Mouse (Mus musculus): ENCODE results near the gene Cabp2. TPM values are rescaled to one million over a fixed set of nuclear protein-coding genes. Genes with fewer than 3 reads are reported as not detected.
A peak's percentile ranks its signal among the peaks of the same experiment; 100 is the strongest.

The Cabp2 gene
- polyA plus RNA-seq, 1 experiment from 2014 or later = not detected

DNA sequence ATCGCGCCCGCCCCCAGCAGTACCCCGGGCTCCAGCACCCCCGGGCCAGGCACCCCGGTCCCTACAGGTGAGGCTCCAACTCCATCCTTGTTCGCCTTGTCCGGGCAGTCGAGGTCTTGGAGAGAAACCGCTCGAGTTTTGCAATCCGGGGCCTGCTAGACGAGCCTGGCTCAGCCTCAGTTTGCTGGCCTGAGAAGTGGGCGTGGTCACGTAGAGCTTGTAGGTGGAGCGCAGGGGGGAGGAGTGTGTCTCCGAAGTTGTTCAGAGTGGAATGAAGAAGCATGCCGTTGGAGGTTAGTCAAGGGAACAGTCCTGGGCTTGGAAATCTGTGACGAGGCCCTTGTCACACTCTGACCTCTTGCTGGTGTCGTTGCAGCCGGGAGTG is 16.1 kb downstream of the Cabp2 start:
- peak overlapping the region; percentile 79 for H3K27ac ChIP-seq (replicated peaks; ENCODE audit: low read depth, low read length)
- H3K9me3 ChIP-seq (ENCODE audit: control insufficient read depth, low read length) = no peaks in the 10 kb centered on the region
- peaks cover 25% of the 10 kb centered on the region for H3K4me1 ChIP-seq (ENCODE audit: control insufficient read depth, insufficient read depth, low read length)
- H3K9ac ChIP-seq (ENCODE audit: low read depth, low read length) = peak overlapping the region; percentile 60
- peaks cover 31% of the 10 kb centered on the region for H3K27me3 ChIP-seq (replicated peaks; ENCODE audit: control insufficient read depth, insufficient read depth, low read length)
- DNase-seq (ENCODE audit: low spot score) (peak; percentile 88), ATAC-seq (ENCODE audit: low read depth) (peak; percentile 23)
- peak overlapping the region; percentile 56 for H3K4me3 ChIP-seq (ENCODE audit: low read depth, low read length)
- H3K4me2 ChIP-seq (ENCODE audit: low read depth, low read length) = peak overlapping the region; percentile 66
- 2% methylated on average over 17 of the region's 21 CpGs for whole genome bisulfite sequencing
- H3K36me3 ChIP-seq (ENCODE audit: control insufficient read depth, insufficient read depth, low read length) = no peaks in the 10 kb centered on the region

- H3K36me3 ChIP-seq (ENCODE audit: control insufficient read depth, insufficient read depth, low read length) = no peaks in the 10 kb centered on the region
- H3K27me3 ChIP-seq (replicated peaks; ENCODE audit: control insufficient read depth, insufficient read depth, low read length) = peaks cover 31% of the 10 kb centered on the region
- H3K9ac ChIP-seq (ENCODE audit: low read depth, low read length) = no peak overlapping the region
- 90% methylated on average over 13 of the region's 13 CpGs for WGBS
- H3K27ac ChIP-seq (replicated peaks; ENCODE audit: low read depth, low read length) = no peak overlapping the region
- H3K4me1 ChIP-seq (ENCODE audit: control insufficient read depth, insufficient read depth, low read length) = peaks cover 25% of the 10 kb centered on the region
- no peaks in the 10 kb centered on the region for H3K9me3 ChIP-seq (ENCODE audit: control insufficient read depth, low read length)
- no peak for ATAC-seq (ENCODE audit: low read depth)
- no peak for DNase-seq (ENCODE audit: low spot score)
- no peak overlapping the region for H3K4me2 ChIP-seq (ENCODE audit: low read depth, low read length)
- no peak overlapping the region for H3K4me3 ChIP-seq (ENCODE audit: low read depth, low read length)
These were observed 17.0 kb downstream of the Cabp2 start for GRCm38 (mm10) chr19:4098426-4098825.

DNA sequence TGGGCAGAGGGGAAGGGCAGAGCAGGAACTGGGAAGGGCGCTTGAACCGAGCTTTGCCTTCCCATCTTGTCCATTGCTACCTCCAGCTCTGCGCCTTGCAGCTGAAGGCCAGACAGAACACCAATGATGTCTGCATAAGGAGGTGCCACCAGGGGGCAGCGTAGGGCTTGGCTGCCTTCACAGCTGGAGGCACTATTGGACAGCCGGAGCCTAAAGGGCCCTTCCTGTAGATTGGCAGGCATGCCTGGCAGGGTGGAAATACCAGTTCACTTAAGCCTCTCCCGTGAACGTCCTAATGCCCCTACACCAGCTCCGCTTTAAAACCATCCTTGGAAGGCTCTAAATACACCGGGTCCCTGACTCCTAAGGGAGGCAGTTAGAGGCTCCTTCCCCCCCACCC is 17.7 kb downstream of the Cabp2 start:
- peaks cover 25% of the 10 kb centered on the region for H3K4me1 ChIP-seq (ENCODE audit: control insufficient read depth, insufficient read depth, low read length)
- WGBS = 13% methylated on average over 9 of the region's 9 CpGs
- peaks cover 31% of the 10 kb centered on the region for H3K27me3 ChIP-seq (replicated peaks; ENCODE audit: control insufficient read depth, insufficient read depth, low read length)
- peak overlapping the region; percentile 90 for H3K4me2 ChIP-seq (ENCODE audit: low read depth, low read length)
- H3K9me3 ChIP-seq (ENCODE audit: control insufficient read depth, low read length) = no peaks in the 10 kb centered on the region
- no peaks in the 10 kb centered on the region for H3K36me3 ChIP-seq (ENCODE audit: control insufficient read depth, insufficient read depth, low read length)
- H3K4me3 ChIP-seq (ENCODE audit: low read depth, low read length) = no peak overlapping the region
- H3K9ac ChIP-seq (ENCODE audit: low read depth, low read length) = no peak overlapping the region
- H3K27ac ChIP-seq (replicated peaks; ENCODE audit: low read depth, low read length) = no peak overlapping the region
- DNase-seq (ENCODE audit: low spot score) = peak; percentile 93
- peak; percentile 24; the same call in 1 of the 2 replicates for ATAC-seq (ENCODE audit: low read depth)

DNA sequence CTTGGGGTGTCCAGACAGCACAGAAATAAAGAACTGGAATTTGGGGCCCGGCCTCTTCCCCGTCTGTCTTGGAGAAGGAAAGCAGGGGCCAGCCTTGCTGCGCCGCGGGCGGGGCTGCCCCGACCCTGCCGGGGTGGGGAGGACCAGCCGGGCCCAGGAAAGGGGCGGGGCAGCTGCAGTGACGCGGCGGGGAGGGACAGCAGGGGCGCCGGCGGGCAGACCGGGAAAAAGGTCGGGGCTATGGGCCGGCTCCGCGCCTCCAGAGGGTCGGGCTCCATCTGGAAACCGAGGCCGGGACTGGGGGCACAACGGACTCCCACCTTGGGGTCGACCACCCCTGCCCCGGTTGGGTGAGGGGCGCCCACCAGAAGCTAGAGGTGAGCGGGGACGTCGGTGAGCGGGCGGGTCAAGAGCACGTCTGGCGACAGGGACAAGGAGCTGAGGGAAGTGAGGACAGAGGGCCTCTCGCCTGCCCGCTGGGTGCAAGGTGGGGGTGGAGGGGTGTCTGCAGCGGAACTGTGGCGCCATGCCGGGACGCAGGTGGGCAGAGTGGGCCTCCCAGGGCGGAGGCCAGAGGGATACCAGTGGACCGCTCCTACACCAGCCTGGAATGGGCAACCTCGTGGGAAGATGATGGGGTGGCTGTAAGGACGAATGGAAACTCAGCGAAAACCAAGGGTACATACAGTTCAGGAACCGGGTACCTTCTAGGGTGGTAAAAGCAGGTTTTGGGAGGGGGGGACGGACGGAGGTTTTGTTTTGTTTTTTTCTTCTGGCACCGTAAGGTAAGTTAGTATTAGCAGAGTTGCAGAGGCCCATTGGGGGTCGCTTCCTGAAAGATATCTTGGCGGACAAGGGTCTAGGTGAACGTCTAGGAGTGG is 18.7 kb downstream of the Cabp2 start, which contains the start of gene Pitpnm1:
Gene Pitpnm1, plus strand, starts transcription at position 162 of the 881 bp plus-strand sequence.
- ATAC-seq (ENCODE audit: low read depth) (no peak), DNase-seq (ENCODE audit: low spot score) (peak; percentile 58)
- peak within 1 kb of the TSS; percentile 64 for H3K9ac ChIP-seq (ENCODE audit: low read depth, low read length)
- H3K4me2 ChIP-seq (ENCODE audit: low read depth, low read length) = peak within 1 kb of the TSS; percentile 90
- H3K9me3 ChIP-seq (ENCODE audit: control insufficient read depth, low read length) = no peaks in the 10 kb centered on the region
- WGBS = 2% methylated on average over 42 of the region's 53 CpGs
- peaks cover 31% of the 10 kb centered on the region for H3K27me3 ChIP-seq (replicated peaks; ENCODE audit: control insufficient read depth, insufficient read depth, low read length)
- peaks cover 25% of the 10 kb centered on the region for H3K4me1 ChIP-seq (ENCODE audit: control insufficient read depth, insufficient read depth, low read length)
- no peaks in the 10 kb centered on the region for H3K36me3 ChIP-seq (ENCODE audit: control insufficient read depth, insufficient read depth, low read length)
- peak within 1 kb of the TSS; percentile 46 for H3K4me3 ChIP-seq (ENCODE audit: low read depth, low read length)
- H3K27ac ChIP-seq (replicated peaks; ENCODE audit: low read depth, low read length) = no peak within 1 kb of the TSS

DNA sequence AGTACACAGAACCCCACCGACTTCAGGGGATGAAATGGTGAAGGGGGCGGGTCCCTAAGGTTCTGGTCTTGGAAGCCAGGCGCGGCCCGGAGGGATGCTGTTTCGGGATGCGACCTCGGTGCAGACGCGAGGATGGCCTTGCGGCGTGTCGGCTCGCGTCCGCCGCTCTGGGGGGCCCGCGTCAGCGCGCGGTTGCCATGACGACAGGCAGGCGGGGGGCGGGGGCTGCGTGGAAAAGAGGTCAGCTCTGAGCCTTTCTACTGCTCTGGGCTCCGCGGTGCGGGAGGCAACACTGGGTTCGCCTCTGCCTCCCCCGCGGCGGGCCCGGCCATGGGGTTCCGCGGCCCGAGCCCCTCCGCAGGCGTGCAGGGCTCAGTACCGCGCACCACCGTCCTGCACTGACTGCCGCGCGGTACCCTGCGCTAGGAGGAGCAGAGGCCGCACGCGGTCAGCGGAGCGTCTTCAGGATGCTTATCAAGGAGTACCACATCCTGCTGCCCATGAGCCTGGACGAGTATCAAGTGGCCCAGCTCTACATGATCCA is 19.4 kb downstream of the Cabp2 start:
- Histone ChIP-seq H3K4me1 (ENCODE audit: control insufficient read depth, insufficient read depth, low read length) (peaks cover 25% of the 10 kb centered on the region), H3K9me3 (ENCODE audit: control insufficient read depth, low read length) (no peaks in the 10 kb centered on the region), H3K9ac (ENCODE audit: low read depth, low read length) (peak overlapping the region; percentile 64), H3K27ac (replicated peaks; ENCODE audit: low read depth, low read length) (no peak overlapping the region), H3K4me2 (ENCODE audit: low read depth, low read length) (peak overlapping the region; percentile 90), H3K36me3 (ENCODE audit: control insufficient read depth, insufficient read depth, low read length) (no peaks in the 10 kb centered on the region), H3K4me3 (ENCODE audit: low read depth, low read length) (peak overlapping the region; percentile 46), H3K27me3 (replicated peaks; ENCODE audit: control insufficient read depth, insufficient read depth, low read length) (peaks cover 31% of the 10 kb centered on the region)
- DNase-seq (ENCODE audit: low spot score) (peak; percentile 34), ATAC-seq (ENCODE audit: low read depth) (no peak)
- 3% methylated on average over 24 of the region's 52 CpGs for WGBS

DNA sequence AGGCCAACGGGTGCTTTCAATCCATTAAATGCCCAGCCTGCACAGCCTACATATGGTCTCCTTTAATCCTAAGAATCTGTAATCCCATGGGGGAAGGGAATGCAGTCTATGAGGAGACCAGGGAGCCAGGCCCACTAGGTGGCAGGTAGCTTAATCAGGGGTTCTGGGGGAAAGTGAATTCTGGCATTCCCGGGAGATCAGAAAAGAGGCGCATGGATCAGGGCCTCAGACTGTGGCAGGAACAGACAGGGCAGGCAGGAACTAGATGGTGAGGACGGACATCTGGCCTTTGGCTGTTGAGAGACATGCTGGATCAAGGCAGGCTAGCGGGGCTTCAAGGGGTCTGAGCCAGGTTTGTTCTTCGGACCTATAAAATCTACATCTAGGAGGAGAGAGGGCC is 20.1 kb downstream of the Cabp2 start:
- H3K9ac ChIP-seq (ENCODE audit: low read depth, low read length) = peak overlapping the region; percentile 64
- H3K4me3 ChIP-seq (ENCODE audit: low read depth, low read length) = peak overlapping the region; percentile 46
- no peaks in the 10 kb centered on the region for H3K9me3 ChIP-seq (ENCODE audit: control insufficient read depth, low read length)
- peaks cover 31% of the 10 kb centered on the region for H3K27me3 ChIP-seq (replicated peaks; ENCODE audit: control insufficient read depth, insufficient read depth, low read length)
- peaks cover 25% of the 10 kb centered on the region for H3K4me1 ChIP-seq (ENCODE audit: control insufficient read depth, insufficient read depth, low read length)
- no peak overlapping the region for H3K27ac ChIP-seq (replicated peaks; ENCODE audit: low read depth, low read length)
- H3K36me3 ChIP-seq (ENCODE audit: control insufficient read depth, insufficient read depth, low read length) = no peaks in the 10 kb centered on the region
- H3K4me2 ChIP-seq (ENCODE audit: low read depth, low read length) = peak overlapping the region; percentile 90
- WGBS = 59% methylated on average over 6 of the region's 6 CpGs
- DNase-seq (ENCODE audit: low spot score) (no peak), ATAC-seq (ENCODE audit: low read depth) (no peak)

DNA sequence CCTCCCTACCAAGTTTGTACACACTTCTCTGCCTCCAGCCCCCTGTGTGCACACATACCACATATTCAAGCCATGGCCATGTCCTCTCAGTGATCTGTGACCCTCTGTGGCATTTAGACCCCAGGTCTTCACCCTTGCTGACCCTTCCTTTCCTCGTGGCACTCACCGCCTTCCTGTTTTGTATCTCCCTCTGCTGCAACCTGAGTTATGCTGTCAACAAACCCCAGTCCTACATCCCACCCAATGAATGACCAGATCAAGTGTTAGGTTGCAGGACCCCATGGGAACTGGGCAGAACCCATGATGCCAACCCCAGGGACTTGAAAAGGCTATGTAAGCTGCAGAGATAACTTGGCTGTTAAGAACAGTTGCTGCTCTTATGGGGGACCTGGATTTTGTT is 20.7 kb downstream of the Cabp2 start:
- Histone ChIP-seq H3K27me3 (replicated peaks; ENCODE audit: control insufficient read depth, insufficient read depth, low read length) (peaks cover 31% of the 10 kb centered on the region), H3K9ac (ENCODE audit: low read depth, low read length) (no peak overlapping the region)
- no peak for ATAC-seq (ENCODE audit: low read depth)

DNA sequence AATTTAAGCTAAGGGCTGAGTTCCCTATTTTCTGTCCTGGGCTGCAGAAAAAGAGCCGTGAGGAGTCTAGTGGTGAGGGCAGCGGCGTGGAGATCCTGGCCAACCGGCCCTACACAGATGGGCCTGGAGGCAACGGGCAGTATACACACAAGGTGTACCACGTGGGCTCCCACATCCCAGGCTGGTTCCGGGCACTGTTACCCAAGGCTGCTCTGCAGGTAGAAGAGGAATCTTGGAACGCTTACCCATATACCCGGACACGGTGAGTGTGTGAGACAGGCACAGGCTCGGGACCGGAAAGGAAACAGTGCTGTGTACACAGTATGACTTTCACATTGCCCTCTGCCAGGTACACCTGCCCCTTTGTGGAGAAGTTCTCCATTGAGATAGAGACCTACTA is 21.2 kb downstream of the Cabp2 start:
- Histone ChIP-seq H3K4me3 (ENCODE audit: low read depth, low read length) (no peak overlapping the region), H3K27ac (replicated peaks; ENCODE audit: low read depth, low read length) (no peak overlapping the region), H3K4me1 (ENCODE audit: control insufficient read depth, insufficient read depth, low read length) (peaks cover 22% of the 10 kb centered on the region), H3K9me3 (ENCODE audit: control insufficient read depth, low read length) (no peaks in the 10 kb centered on the region), H3K4me2 (ENCODE audit: low read depth, low read length) (no peak overlapping the region), H3K9ac (ENCODE audit: low read depth, low read length) (no peak overlapping the region), H3K27me3 (replicated peaks; ENCODE audit: control insufficient read depth, insufficient read depth, low read length) (peaks cover 31% of the 10 kb centered on the region), H3K36me3 (ENCODE audit: control insufficient read depth, insufficient read depth, low read length) (no peaks in the 10 kb centered on the region)
- DNase-seq (ENCODE audit: low spot score) (no peak), ATAC-seq (ENCODE audit: low read depth) (no peak)
- 92% methylated on average over 12 of the region's 12 CpGs for WGBS

More for the DNA sequence above, 20.7 kb downstream of the Cabp2 start:
- Histone ChIP-seq H3K36me3 (ENCODE audit: control insufficient read depth, insufficient read depth, low read length) (no peaks in the 10 kb centered on the region), H3K27ac (replicated peaks; ENCODE audit: low read depth, low read length) (no peak overlapping the region), H3K4me3 (ENCODE audit: low read depth, low read length) (no peak overlapping the region), H3K4me2 (ENCODE audit: low read depth, low read length) (no peak overlapping the region), H3K4me1 (ENCODE audit: control insufficient read depth, insufficient read depth, low read length) (peaks cover 25% of the 10 kb centered on the region), H3K9me3 (ENCODE audit: control insufficient read depth, low read length) (no peaks in the 10 kb centered on the region)
- 74% methylated on average over 2 of the region's 2 CpGs for WGBS
- no peak for DNase-seq (ENCODE audit: low spot score)
